Mouse (Mus musculus) CH12.LX (cell line): ENCODE measurements around the gene Ep300.

ENCODE experiments used
- CHD2 ChIP-seq: IDR thresholded peaks from 2 replicates; pipeline ENCODE4 v1.6.1; 2011; ENCODE audit warnings: low read length, improper control_type of control experiment
- CTCF ChIP-seq, 2 experiments: IDR thresholded peaks in 1 of 2; conservative IDR thresholded peaks in 1 of 2; 2 replicates each; pipeline ENCODE4 v1.5.1; 2011 to 2012; ENCODE audit warnings: low read depth in 2 of 2, low read length in 2 of 2, improper control_type of control experiment in 1 of 2, inconsistent platforms in 1 of 2, mild to moderate bottlenecking in 1 of 2, moderate library complexity in 1 of 2
- EP300 ChIP-seq: IDR thresholded peaks from 2 replicates; pipeline ENCODE4 v1.6.1; 2011; ENCODE audit warnings: low read length, improper control_type of control experiment
- HCFC1 ChIP-seq: IDR thresholded peaks from 2 replicates; pipeline ENCODE4 v1.6.1; 2012; ENCODE audit warnings: low read depth, mild to moderate bottlenecking, inconsistent platforms, low read length, improper control_type of control experiment
- NRF1 ChIP-seq: IDR thresholded peaks from 2 replicates; pipeline ENCODE4 v1.6.1; 2014; ENCODE audit warnings: low read depth, mild to moderate bottlenecking, inconsistent platforms, low read length, improper control_type of control experiment, moderate library complexity
- POLR2A ChIP-seq: IDR thresholded peaks from 2 replicates; pipeline ENCODE4 v1.6.1; 2011; ENCODE audit warnings: low read depth, mild to moderate bottlenecking, improper control_type of control experiment, low read length
- SIN3A ChIP-seq: IDR thresholded peaks from 2 replicates; pipeline ENCODE4 v1.6.1; 2012; ENCODE audit warnings: low read length, improper control_type of control experiment, inconsistent platforms
- TBP ChIP-seq: conservative IDR thresholded peaks from 2 replicates; pipeline ENCODE4 v1.6.1; 2011; ENCODE audit warnings: low read depth, low read length, improper control_type of control experiment
- TCF12 ChIP-seq: IDR thresholded peaks from 2 replicates; pipeline ENCODE4 v1.6.1; 2014; ENCODE audit warnings: low read depth, mild to moderate bottlenecking, inconsistent platforms, low read length, improper control_type of control experiment
- USF2 ChIP-seq: conservative IDR thresholded peaks from 2 replicates; pipeline ENCODE4 v1.6.1; 2011; ENCODE audit warnings: low read depth, low read length, improper control_type of control experiment
- ZKSCAN1 ChIP-seq: IDR thresholded peaks from 2 replicates; pipeline ENCODE4 v1.6.1; 2012; ENCODE audit warnings: low read depth, inconsistent platforms, low read length, improper control_type of control experiment, borderline replicate concordance

- TF ChIP-seq HCFC1: no peak
- TF ChIP-seq CHD2: no peak
- TF ChIP-seq USF2: no peak
- TF ChIP-seq TBP: no peak
- TF ChIP-seq EP300: no peak
- TF ChIP-seq TCF12: no peak
- 0 out of 4 replicates have a peak, but pooled peaks of 1 of the 2 experiments have one; percentile 8 for TF ChIP-seq CTCF (conservative IDR thresholded peaks at IDR 0.05 in 1 of 2, IDR thresholded peaks at IDR 0.05 in 1 of 2; ENCODE audit: low read depth in 2 of 2, low read length in 2 of 2)
- TF ChIP-seq ZKSCAN1: no peak
- no peak for TF ChIP-seq SIN3A
- TF ChIP-seq NRF1: no peak
- no peak for TF ChIP-seq POLR2A
Observed at GRCm38 (mm10) chr15:81576961-81577360, 8.2 kb upstream of the Ep300 start.
